Mouse (Mus musculus) midbrain, embryonic 13.5 days (tissue): ENCODE measurements around the gene Rbl1. TPM values are rescaled to one million over a fixed set of nuclear protein-coding genes. Genes with fewer than 3 reads are reported as not detected.
"Not testable (repeated sequence)": the region's sequence is repeated elsewhere in the genome, so short reads cannot be mapped to it uniquely, and the experiment has no call there.

Experiments
- ATAC-seq: fragments of 200-750 bp; cut with Nextera tagmentation; 2 replicates; pipeline ENCODE4 v1.8.0; 2017; ENCODE audit warnings: mild to moderate bottlenecking, moderate TSS enrichment, moderate library complexity
- H3K27ac ChIP-seq: fragments of 300-500 bp; sonication (generic); 2 replicates; pipeline ENCODE4 v1.5.1; 2015; ENCODE audit warnings: inconsistent platforms, mild to moderate bottlenecking, moderate library complexity
- H3K27me3 ChIP-seq: fragments of 300-500 bp; sonication (generic); 2 replicates; pipeline ENCODE4 v1.6.1; 2015; ENCODE audit warnings: mild to moderate bottlenecking, inconsistent platforms
- H3K36me3 ChIP-seq: fragments of 300-500 bp; sonication (generic); 2 replicates; pipeline ENCODE4 v1.6.1; 2015; ENCODE audit warnings: mild to moderate bottlenecking, inconsistent platforms
- H3K4me1 ChIP-seq: fragments of 300-500 bp; sonication (generic); replicated peaks from 2 replicates; pipeline ENCODE4 v1.6.1; 2015; ENCODE audit warnings: inconsistent platforms
- H3K4me2 ChIP-seq: fragments of 300-500 bp; sonication (generic); replicated peaks from 2 replicates; pipeline ENCODE4 v1.6.1; 2015; ENCODE audit warnings: moderate library complexity, mild to moderate bottlenecking, inconsistent platforms
- H3K4me3 ChIP-seq: fragments of 300-500 bp; sonication (generic); replicated peaks from 2 replicates; pipeline ENCODE4 v1.5.1; 2015; ENCODE audit warnings: mild to moderate bottlenecking, inconsistent platforms
- H3K9ac ChIP-seq: fragments of 300-500 bp; sonication (generic); replicated peaks from 2 replicates; pipeline ENCODE4 v1.6.1; 2015; ENCODE audit warnings: mild to moderate bottlenecking, inconsistent platforms
- H3K9me3 ChIP-seq: fragments of 300-500 bp; sonication (generic); 2 replicates; pipeline ENCODE4 v1.6.1; 2016; ENCODE audit warnings: mild to moderate bottlenecking, inconsistent platforms
- WGBS: fragments of 180-500 bp; shearing (Covaris S2); methylation state at CpG from one replicate; pipeline ENCODE4 v1.1.7; 2015; 5-methylcytosine and 5-hydroxymethylcytosine counted together
- polyA plus RNA-seq: library from polyadenylated mRNA; unstranded; fragments of >200 nt; fragmentation: Nextera tagmentation; extraction: Ambion mirVana; gene quantifications from 2 replicates; pipeline ENCODE4 v1.2.1, GENCODE M21; 2015

Gene Rbl1
- polyA plus RNA-seq, 1 experiment from 2014 or later = 13.8 TPM

DNA sequence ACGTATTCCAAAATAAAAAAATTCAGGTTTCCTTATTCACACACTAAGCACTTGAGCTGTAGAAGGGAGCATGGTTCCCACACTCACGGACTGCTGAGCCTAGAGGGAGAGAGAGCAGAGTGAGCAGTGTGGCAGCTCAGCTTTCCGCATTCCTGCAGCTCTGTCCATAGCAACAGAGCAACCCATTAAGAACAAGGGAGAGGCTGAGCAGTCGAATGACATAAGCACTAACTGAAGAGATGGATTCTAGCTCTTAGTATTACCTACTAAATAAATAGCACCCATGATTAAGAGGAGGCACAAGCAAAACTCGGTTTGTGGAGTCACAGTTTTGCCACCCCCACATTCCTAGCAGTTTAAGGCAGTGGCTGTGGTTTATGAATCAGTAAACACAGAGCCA lies 34.2 kb downstream of the Rbl1 start:
- 6% methylated on average over 5 of the region's 5 CpGs for WGBS
- Histone ChIP-seq H3K4me2 (no peak overlapping the region), H3K9me3 (no peaks in the 10 kb centered on the region), H3K36me3 (peaks cover 56% of the 10 kb centered on the region), H3K4me3 (no peak overlapping the region), H3K27ac (peak overlapping the region; percentile 65), H3K9ac (0 out of 2 replicates have a peak overlapping the region, but pooled peaks have one; percentile 12), H3K27me3 (no peaks in the 10 kb centered on the region), H3K4me1 (peaks cover 11% of the 10 kb centered on the region)
- peak; percentile 93 for ATAC-seq

DNA sequence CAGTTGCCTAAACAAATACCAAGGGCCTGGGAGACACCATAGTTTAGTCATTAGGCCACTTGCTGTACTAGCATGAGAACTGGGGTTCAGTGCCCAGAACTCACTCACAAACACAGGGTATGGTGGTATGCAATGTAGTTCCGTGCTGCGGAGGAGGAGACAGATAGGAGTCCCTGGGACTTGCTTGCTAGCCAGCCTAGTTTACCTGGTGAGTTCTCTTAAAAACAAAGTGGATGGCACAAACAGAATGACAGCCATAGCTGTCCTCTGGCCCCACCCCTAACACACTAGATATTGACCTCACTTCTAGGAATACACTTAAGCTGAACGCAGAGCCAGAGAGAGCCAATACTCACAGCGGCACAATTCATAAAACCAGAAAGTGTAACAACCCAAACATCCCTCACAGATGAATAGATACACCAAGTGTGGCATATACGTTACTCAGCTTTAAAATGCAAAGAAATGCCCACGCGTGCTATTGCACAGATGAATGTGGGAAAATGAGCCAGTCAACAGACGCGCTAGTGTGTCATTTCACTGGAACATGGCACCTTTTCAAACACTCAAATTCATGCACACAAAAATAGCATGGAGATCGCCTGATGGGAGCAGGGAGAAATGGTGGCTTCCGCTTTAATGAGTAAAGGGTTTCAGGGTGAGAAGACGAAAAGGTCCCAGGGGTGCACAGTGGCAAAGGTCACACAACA lies 37.8 kb downstream of the Rbl1 start:
- ATAC-seq = no peak

DNA sequence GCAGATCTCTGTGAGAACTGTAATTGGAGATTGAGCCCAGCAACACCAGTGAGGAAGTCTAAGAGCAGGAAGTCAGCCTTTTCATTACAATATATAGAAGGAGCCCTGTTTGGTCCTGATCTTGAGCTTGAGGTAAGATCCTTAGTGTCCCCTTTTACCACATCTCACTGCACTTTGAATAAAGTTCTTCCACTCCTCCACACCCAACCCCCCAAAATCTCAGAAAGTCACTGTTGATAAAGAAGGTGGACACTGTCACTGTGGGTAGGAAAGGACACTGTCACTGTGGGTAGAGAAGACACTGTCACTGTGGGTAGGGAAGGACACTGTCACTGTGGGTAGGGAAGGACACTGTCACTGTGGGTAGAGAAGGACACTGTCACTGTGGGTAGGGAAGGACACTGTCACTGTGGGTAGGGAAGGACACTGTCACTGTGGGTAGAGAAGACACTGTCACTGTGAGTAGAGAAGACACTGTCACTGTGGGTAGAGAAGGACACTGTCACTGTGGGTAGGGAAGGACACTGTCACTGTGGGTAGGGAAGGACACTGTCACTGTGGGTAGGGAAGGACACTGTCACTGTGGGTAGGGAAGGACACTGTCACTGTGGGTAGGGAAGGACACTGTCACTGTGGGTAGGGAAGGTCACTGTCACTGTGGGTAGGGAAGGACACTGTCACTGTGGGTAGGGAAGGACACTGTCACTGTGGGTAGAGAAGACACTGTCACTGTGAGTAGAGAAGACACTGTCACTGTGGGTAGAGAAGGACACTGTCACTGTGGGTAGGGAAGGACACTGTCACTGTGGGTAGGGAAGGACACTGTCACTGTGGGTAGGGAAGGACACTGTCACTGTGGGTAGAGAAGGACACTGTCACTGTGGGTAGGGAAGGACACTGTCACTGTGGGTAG lies 38.8 kb downstream of the Rbl1 start:
- peaks cover 59% of the 10 kb centered on the region for H3K36me3 ChIP-seq
- not testable (repeated sequence) for H3K9ac ChIP-seq, ATAC-seq, H3K27me3 ChIP-seq, H3K9me3 ChIP-seq, H3K4me1 ChIP-seq, H3K4me2 ChIP-seq, H3K27ac ChIP-seq, H3K4me3 ChIP-seq

More for the DNA sequence above, 37.8 kb downstream of the Rbl1 start:
- Histone ChIP-seq H3K4me3 (no peak overlapping the region), H3K36me3 (peaks cover 52% of the 10 kb centered on the region), H3K27me3 (no peaks in the 10 kb centered on the region), H3K9me3 (no peaks in the 10 kb centered on the region), H3K9ac (no peak overlapping the region), H3K4me1 (peaks cover 11% of the 10 kb centered on the region), H3K4me2 (no peak overlapping the region), H3K27ac (no peak overlapping the region)
- WGBS = 95% methylated on average over 12 of the region's 12 CpGs

DNA sequence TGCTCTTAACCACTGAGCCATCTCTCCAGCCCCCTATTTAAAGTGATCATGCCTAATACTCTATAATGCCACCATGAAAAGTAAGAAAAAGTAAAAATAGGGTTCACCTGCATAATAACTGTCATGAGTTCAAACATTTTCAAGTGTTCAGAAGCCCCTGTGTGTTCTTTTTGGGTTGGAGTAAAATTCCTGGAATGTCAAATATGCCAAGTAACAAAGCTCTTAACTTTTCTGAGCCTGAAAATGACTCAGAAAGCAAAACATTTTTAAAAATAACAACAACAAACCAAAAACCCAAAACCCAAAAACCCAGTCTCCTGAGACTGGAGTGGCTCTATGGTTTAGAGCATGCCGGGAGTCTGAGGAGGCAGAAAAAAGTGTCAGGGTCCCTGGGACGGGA lies 40.2 kb downstream of the Rbl1 start:
- no peak for ATAC-seq
- 95% methylated on average over 2 of the region's 2 CpGs for WGBS
- H3K4me2 ChIP-seq = no peak overlapping the region
- H3K9me3 ChIP-seq = no peaks in the 10 kb centered on the region
- H3K27ac ChIP-seq = no peak overlapping the region
- peaks cover 66% of the 10 kb centered on the region for H3K36me3 ChIP-seq
- H3K9ac ChIP-seq = no peak overlapping the region
- H3K27me3 ChIP-seq = no peaks in the 10 kb centered on the region
- no peak overlapping the region for H3K4me3 ChIP-seq
- no peaks in the 10 kb centered on the region for H3K4me1 ChIP-seq

DNA sequence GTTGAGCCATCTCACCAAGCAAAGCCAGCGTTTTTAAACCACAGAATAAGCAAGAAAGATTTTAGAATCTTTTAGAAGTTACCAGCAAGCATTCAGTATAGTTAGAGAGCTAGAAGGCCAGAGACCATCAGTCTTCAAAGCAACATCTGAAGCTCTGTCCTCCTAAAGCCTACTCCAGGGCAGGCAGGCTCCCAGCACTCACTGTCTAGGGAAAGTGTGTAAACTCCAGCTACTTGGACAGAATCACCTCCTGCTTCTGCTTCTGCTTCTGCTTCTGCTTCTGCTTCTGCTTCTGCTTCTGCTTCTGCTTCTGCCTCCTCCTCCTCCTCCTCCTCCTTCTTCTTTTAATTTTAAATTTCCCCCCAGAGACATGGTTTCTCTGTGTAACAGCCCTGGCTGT lies 48.3 kb downstream of the Rbl1 start:
- Histone ChIP-seq H3K9me3 (no peaks in the 10 kb centered on the region), H3K4me1 (no peaks in the 10 kb centered on the region), H3K4me2 (no peak overlapping the region), H3K9ac (no peak overlapping the region), H3K27me3 (no peaks in the 10 kb centered on the region), H3K36me3 (peaks cover 79% of the 10 kb centered on the region), H3K4me3 (no peak overlapping the region), H3K27ac (no peak overlapping the region)
- no peak for ATAC-seq
- WGBS = 87% methylated on average over 1 of the region's 1 CpGs

DNA sequence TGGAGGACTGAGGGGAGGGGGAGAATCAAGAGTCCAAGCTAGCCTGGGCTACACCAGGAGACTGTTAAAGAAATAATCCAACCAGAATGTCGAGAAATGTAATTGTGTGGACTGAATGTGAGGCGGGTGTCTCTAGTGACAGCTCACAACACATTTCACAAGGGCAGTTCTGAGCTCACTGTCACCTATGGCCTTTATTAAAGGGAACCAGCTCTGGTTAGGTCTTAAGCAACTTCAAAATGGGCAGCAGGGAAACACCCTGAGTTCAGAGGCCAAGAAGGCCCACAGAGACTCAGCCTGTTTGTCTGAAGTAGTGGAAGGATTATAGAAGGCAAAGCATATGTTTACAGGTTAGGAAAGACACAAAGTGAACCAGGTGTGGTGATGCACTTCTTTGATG lies 51.1 kb downstream of the Rbl1 start:
- H3K4me1 ChIP-seq = no peaks in the 10 kb centered on the region
- no peak overlapping the region for H3K4me3 ChIP-seq
- no peak for ATAC-seq
- H3K4me2 ChIP-seq = no peak overlapping the region
- no peaks in the 10 kb centered on the region for H3K9me3 ChIP-seq
- 90% methylated on average over 2 of the region's 2 CpGs for WGBS
- no peaks in the 10 kb centered on the region for H3K27me3 ChIP-seq
- peaks cover 79% of the 10 kb centered on the region for H3K36me3 ChIP-seq
- no peak overlapping the region for H3K27ac ChIP-seq
- H3K9ac ChIP-seq = no peak overlapping the region

DNA sequence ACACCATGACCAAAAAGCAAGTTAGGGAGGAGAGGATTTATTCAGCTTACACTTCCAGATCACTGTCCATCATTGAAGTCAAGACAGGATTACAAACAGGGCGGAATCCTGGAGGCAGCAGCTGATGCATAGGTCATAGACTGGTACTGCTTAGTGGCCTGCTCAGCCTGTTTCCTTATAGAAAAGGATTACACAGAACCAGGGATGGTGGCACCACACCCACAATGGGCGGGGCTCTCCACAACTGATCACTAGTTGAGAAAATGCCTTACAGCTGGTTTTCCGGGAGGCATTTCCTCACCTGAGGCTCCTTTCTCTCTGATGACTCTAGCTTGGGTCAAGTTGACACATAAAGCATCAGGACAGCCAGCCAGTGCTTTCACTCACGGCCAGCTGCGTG lies 55.9 kb downstream of the Rbl1 start:
- H3K27ac ChIP-seq = no peak overlapping the region
- no peak overlapping the region for H3K4me2 ChIP-seq
- no peaks in the 10 kb centered on the region for H3K27me3 ChIP-seq
- no peak overlapping the region for H3K4me3 ChIP-seq
- 88% methylated on average over 5 of the region's 5 CpGs for WGBS
- H3K4me1 ChIP-seq = no peaks in the 10 kb centered on the region
- no peak overlapping the region for H3K9ac ChIP-seq
- H3K9me3 ChIP-seq = no peaks in the 10 kb centered on the region
- no peak for ATAC-seq
- peaks cover 61% of the 10 kb centered on the region for H3K36me3 ChIP-seq

DNA sequence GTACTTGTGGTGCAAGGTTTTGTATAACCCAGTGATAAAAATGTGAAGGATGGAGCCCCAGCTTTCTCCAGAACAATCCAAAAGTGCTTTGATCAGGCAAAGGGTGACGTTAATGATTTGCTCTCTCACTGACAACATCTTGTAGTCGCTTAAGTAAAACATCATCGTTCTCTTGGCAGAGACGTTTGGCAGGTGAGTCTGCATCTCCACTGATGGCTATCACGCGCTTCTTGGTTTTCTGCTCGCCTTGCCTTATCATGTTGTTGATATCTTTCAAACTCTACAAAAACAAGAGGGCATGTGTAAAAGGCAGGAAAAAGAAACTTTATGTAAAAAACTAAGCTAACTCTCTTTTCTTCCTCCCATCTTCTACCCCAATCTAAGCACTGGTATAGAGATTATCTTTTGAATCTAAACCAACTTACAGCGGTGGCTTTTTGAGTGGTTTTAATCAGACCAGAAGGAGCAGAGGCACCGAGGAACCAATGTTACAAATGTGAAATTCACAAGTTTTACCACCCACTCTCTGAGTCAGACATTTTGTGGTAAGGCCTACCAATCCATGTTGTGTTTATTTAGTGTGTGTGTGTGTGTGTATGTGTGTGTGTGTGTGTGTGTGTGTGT lies 56.8 kb downstream of the Rbl1 start:
- no peak for ATAC-seq
- WGBS = 95% methylated on average over 9 of the region's 9 CpGs
- Histone ChIP-seq H3K4me3 (no peak overlapping the region), H3K9ac (no peak overlapping the region), H3K9me3 (no peaks in the 10 kb centered on the region), H3K4me1 (no peaks in the 10 kb centered on the region), H3K27me3 (no peaks in the 10 kb centered on the region), H3K4me2 (no peak overlapping the region), H3K27ac (no peak overlapping the region), H3K36me3 (peaks cover 57% of the 10 kb centered on the region)

DNA sequence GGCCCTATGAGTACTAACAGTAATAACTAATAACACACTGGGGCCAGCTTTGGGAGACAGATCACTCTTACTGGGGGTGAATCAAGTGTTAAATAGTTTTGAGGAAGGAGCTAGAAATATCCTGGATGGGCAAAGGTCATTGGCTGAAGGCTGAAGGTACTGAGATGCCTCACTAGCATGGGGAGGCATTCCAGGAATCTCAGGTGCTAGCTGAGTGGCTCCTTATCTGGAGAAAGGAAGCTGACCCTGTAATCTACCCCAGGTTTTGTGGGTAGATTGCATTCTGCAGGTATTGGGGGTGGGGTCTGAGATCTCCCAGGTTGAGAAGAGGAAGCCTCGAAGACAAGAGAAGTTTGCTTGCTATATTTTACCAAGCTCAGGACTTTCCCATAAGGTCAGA lies 59.2 kb downstream of the Rbl1 start:
- Histone ChIP-seq H3K27ac (no peak overlapping the region), H3K9ac (no peak overlapping the region), H3K4me3 (no peak overlapping the region), H3K36me3 (peaks cover 34% of the 10 kb centered on the region), H3K9me3 (no peaks in the 10 kb centered on the region), H3K4me2 (no peak overlapping the region), H3K27me3 (no peaks in the 10 kb centered on the region), H3K4me1 (no peaks in the 10 kb centered on the region)
- 89% methylated on average over 1 of the region's 1 CpGs for WGBS
- no peak for ATAC-seq

DNA sequence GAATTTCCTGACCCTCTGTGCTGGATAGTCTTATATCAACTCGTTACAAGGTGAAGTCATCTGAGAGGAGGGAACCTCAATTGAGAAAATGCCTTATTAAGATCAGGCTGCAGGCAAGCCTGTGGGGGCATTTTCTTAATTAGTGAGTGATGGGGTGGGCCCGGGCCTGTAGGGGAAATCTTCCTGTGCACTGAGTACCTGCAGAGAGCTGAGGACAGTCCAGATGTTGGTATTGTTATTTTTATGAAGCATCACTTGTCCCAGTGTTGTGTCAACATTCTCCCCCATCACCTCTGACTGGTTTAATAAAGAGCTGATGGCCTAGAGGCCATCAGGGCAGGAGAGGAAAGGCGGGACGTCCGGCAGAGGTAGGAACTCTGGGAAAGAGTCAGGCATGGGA lies 60.2 kb downstream of the Rbl1 start:
- Histone ChIP-seq H3K9me3 (no peaks in the 10 kb centered on the region; the same call in 1 of the 2 replicates), H3K36me3 (peaks cover 24% of the 10 kb centered on the region), H3K27ac (no peak overlapping the region), H3K4me2 (no peak overlapping the region), H3K4me3 (no peak overlapping the region), H3K9ac (no peak overlapping the region), H3K4me1 (no peaks in the 10 kb centered on the region), H3K27me3 (no peaks in the 10 kb centered on the region)
- ATAC-seq = no peak
- 81% methylated on average over 5 of the region's 5 CpGs for WGBS

DNA sequence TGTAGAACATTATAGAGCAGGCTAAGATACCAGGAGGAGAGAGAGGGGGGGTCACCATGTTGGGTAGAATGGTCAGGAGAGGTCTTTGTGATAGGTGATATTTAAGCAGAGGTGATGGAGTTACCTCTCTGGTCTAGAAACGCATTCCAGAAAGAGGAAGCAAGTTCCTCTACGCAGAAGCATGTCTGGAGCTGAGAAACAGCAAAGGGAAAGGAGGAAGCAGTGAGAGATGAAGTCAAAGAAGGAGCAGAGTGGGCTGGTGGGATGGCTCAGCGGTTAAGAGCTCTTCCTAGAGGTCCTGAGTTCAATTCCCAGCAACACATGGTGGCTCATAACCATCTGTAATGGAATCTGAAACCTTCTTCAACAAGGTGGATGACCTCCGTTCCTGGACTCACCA lies 62.4 kb downstream of the Rbl1 start:
- Histone ChIP-seq H3K9me3 (no peaks in the 10 kb centered on the region; the same call in 1 of the 2 replicates), H3K27me3 (no peaks in the 10 kb centered on the region), H3K4me1 (no peaks in the 10 kb centered on the region), H3K4me2 (no peak overlapping the region), H3K27ac (no peak overlapping the region), H3K4me3 (no peak overlapping the region), H3K36me3 (peaks cover 12% of the 10 kb centered on the region), H3K9ac (no peak overlapping the region)
- WGBS = 80% methylated on average over 4 of the region's 4 CpGs
- no peak for ATAC-seq

DNA sequence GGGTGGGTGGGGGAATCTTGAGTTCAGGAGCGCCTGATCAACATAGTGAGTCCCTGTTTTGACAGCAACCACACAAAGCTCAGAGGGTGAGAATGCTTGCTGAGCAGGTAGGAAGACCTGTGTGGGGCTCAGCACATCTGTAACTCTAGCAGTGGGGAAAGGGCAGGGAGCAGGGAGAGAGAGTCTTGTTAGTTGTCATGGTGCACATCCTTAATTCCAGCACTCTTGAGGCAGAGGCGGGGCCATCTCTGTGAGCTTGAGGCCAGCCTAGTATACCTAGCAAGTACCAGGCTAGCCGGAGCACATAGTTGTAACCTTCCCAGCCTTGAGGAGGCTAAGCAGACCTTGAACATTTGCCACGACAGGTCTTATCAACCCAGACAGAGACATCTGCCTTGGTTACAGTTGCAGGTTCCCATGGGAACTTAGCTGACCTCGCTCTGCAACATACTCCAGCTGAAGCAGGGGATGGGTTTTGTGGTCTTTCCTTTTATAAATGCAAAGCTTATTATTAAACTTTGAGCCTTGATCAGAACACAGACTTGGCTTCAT lies 65.0 kb downstream of the Rbl1 start:
- peaks cover 2% of the 10 kb centered on the region; the same call in 1 of the 2 replicates for H3K4me1 ChIP-seq
- no peaks in the 10 kb centered on the region for H3K36me3 ChIP-seq
- WGBS = 89% methylated on average over 5 of the region's 5 CpGs
- H3K27ac ChIP-seq = no peak overlapping the region
- no peaks in the 10 kb centered on the region; the same call in 1 of the 2 replicates for H3K9me3 ChIP-seq
- no peak overlapping the region for H3K4me2 ChIP-seq
- no peaks in the 10 kb centered on the region for H3K27me3 ChIP-seq
- H3K9ac ChIP-seq = no peak overlapping the region
- H3K4me3 ChIP-seq = no peak overlapping the region
- ATAC-seq = no peak
